Mouse (Mus musculus) cerebellum, adult 8-10 months (tissue): ENCODE measurements around the gene Zcchc7.
"Not testable (repeated sequence)": the region's sequence is repeated elsewhere in the genome, so short reads cannot be mapped to it uniquely, and the experiment has no call there.

Experiments used
- DNase-seq: peaks from one replicate; pipeline ENCODE4 v3.0.0; 2022

Gene Zcchc7

DNA sequence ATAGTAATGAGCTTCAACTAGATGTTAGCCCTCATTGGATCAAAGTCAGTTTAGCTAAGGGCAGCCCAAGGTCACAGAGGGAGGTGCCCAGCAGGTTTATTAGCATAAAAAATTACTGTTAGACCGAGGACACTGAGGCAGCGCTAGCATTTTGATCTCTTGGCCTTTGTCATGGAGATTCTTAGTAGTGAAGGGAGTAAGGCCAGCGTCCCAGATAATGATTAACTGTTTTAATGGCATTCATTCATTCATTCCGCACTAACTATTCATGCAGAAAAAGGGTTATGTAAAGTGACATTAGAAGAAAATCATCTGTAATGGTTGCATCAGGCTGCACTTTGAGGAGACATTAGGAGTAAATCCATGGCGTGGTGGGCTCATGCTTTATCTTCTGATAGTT, 165.2 kb downstream of the Zcchc7 start:
- DNase-seq: no peak

DNA sequence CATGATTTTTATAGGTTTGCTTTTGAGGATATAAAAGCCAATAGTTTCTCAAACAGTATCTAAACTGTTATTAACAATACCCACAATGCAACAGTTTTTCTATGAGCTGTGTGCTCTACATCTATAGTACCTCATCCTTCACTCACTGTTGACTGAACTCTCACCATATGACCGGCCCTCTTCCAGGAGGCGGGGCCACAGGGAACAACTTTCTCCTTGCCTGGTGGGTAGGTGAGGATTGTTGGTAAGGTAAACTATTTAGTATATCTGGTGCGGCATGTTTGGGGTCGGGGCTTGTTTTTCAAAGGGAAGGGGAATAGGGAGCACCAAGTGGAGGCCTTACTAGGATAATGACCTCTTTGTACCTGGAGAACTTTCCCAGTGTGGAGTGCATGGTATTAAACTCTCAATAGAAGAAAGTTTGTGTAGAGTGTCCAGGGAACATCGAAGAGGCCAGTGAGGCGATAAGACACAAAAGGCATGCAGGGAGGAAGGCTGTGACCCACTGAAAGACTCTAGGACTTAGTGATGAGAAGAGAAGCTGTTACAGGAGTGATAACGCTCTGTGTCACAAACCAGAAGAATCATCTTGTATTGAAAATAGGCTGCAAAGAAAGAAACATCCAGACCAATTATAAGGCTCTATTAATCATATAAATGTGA, 166.9 kb downstream of the Zcchc7 start:
- DNase-seq: no peak

DNA sequence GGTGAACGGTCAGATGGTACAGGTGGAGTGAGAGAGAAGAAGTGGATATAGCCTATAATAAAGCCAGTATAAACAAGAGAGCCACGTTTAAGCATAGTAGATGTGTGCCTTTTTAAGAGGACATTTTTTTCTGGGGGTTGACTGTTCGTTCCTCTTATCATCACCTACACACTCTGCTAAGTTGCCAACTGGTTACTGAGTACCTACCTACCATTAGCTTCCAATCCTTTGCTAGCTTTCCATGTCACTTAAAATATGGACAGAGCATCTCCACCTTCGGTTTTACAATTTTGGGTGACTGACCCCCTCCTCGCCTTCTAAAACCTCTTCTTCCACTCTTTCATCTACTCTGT, 167.4 kb downstream of the Zcchc7 start:
- no peak for DNase-seq

DNA sequence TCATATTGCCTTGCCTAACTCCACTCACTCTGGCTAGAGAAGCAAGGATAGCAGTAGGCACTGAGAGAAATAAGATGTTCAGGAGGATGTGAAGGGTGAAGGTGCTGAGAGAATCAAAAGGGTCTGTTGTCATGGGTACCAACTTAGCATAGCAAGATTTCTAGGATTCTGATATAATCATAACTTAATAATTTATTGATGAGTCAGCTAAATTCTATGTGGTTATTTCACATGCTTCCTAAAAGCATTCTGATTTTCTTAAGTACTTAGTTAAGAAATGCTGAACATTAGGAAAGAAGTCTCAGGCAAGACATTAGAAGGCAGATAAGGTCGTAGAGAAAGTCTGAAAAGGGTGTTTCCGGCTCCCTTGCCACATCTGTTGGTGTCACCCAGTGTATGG, 172.3 kb downstream of the Zcchc7 start:
- DNase-seq: no peak

DNA sequence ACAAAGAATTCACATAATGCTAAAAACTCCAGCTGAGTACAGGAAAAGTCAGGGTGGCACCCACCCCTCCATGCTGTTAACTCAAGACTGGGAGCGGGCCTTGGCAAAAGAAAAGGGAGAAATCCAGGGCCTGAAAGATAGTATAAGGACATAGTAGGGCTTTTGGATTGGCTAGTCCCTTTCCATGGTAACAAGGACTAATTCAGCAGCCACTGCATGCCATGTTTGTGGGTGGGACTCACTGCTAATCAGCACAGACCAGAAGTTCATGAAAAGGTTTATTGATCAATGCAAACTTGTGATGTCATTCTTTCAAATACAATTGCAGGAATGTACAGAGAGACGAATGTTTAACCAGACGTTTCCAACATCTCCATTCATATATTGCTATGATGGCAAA, 173.1 kb downstream of the Zcchc7 start:
- no peak for DNase-seq

DNA sequence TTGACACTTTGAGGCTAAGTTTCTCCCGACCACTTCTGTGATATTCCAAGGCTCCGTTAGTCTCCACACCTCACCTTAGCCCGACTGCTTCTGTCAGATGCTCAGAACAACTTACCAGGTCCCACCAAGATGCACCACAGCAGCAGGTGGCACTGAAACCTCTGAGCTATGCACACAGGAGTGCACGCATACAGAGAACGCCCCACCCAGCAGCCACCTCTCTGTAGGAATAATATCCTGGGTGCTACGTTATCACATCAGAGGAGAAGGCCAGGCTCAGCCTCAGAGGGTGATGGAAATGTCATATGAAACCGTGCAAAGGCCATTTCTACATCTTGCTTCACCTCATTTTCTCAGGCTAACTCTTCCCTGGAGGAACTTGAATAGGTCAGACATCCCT, 174.7 kb downstream of the Zcchc7 start:
- no peak for DNase-seq

DNA sequence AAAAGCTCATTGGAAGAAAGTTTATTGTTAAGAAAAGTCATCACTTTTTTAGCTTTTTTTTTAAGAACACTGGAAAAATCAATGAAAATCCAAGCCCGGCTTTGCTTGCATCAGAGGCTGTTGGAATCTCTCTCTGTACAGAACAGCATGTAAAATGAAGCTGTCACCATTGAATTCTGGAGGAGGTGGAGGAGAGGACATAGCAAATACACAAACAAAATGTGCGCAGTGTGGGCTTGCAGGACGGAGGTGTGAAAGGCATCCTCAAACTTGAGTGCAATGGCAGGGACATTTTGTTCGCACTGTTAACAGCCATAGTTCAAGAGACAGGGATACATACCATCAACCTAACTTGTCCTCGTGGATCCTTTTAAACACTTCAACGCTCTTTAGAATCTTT, 176.1 kb downstream of the Zcchc7 start:
- no peak for DNase-seq

DNA sequence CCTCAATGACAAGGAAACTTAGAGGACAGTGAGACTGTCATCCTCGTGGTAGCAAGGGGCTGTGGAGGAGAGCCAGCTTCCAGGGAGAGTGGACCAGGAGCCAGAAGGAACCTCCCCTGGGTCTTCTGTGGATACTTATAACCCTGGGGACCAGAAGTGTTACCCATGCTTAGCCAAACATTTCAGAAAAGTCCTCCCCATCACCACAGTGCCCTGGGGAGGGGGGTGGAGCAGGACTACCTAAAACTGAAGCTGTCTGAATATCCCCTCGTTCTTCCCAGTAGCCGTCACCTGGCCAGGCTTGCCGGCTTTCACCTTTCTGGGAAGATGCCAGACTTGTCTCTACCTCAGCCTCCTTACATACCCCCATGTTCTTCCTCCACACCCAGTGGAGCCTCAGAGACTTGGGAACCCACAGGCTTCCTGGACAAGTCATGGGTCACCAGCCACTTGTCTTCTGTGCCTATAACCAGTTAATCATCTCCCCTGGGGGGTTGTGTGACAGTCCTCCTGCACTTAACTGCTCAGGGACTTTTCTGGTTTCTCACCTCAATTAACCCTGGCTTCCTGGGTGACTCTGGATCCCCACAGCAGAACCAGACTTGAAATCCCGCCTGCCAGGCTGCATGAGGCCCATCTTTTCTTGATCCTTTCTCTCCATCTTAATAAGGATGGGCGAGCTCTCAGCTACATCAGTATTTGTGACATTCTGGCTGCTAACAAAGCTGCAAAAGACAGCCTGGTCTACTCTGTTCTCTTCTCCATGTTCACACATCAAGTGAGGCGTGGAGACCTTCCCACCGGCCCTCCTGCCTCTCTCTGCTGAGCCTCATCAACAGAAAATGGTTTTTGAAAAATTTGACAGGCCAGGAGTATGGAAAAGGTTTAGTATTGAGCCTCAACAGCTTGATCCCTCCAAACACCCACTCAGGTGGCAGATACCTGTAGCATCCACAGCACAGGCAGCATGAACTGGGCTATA, 183.0 kb downstream of the Zcchc7 start:
- no peak for DNase-seq

DNA sequence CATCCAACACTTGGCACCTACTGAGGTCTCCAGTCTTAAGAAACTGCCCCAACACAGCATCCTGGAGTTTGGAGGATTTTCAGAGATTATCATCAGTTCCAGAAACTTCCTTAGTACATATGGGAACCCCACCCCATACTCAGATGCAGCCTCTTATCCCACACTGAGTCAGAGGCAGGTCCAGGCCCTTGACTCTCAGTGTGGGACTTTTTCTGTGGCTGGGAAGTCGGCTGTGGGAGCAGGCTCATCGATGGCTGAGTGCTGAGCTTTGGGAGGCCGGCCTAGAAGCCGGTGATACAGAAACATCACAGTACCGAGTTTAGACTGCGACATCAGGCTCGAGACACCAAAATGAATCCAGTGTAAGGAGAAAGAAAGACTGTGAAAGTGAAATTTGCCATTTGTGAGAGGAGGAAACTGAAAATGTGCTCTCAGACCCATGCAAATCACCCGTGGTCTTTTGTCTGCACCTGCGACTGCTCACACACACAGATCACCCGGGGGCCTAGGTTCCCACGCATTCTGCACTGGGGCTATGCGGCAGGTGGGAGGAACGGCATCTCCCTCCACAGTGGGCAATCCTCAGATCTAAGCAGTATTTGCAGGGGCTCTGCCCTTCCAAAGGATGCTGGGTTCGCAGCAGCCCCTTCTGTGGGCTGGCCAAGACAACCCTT, 184.0 kb downstream of the Zcchc7 start:
- no peak for DNase-seq

DNA sequence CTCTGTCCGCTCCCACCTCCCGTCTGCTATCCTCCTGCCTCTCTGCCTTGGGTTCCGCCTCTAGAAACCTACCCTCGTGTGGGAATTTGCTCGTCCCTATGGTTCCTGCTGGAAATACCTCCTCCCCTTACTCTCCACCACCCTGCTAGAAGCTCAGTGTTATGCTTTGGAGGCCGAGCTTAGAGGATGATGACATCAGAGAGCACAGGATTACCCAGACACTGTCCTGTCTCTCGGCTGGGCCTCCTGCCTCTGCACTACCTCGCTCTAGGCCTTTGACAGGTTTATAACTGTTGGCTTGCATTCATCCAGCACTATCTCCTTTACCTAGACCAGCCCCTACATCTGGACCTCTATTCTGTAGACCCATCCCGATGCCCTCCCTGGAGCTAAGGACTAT, 184.6 kb downstream of the Zcchc7 start:
- DNase-seq: no peak

DNA sequence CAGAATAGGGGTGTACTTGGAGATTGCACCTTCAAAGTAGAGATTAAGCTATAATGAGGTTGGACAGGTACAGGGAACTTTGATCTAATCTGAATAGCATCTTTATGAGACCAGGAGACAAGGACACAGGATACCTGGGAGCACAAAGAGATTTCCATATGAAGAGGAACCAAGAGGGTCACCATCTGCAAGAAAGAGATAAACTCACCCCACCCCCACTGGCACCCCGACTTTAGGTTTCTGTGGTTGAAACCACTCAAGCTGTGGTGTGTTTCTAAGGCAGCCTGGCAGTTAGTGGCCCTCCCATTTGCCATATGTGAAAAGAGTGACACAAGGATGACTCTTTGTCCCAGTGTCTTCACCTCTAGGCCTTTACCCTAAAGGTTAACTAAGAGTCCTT, 186.6 kb downstream of the Zcchc7 start:
- DNase-seq: no peak

DNA sequence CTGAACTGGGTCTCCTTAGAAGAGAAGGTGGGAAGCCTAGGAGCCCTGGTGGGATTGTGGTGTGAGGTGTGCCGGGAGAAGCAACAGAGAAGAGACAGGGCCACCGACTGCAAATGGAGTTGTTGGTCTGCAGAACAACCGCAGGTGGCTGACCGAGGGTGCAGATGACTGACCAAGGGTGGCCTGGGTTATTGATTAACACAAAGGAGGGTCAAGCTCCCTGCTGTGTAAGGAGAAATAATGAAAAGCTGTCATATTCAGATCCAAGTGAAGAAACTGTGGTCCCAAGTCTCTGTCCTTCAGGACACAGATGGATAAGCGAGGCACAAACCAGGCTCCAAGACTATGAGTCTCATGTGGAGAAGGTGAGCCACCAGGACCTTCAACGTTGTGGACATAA, 187.8 kb downstream of the Zcchc7 start:
- no peak for DNase-seq

DNA sequence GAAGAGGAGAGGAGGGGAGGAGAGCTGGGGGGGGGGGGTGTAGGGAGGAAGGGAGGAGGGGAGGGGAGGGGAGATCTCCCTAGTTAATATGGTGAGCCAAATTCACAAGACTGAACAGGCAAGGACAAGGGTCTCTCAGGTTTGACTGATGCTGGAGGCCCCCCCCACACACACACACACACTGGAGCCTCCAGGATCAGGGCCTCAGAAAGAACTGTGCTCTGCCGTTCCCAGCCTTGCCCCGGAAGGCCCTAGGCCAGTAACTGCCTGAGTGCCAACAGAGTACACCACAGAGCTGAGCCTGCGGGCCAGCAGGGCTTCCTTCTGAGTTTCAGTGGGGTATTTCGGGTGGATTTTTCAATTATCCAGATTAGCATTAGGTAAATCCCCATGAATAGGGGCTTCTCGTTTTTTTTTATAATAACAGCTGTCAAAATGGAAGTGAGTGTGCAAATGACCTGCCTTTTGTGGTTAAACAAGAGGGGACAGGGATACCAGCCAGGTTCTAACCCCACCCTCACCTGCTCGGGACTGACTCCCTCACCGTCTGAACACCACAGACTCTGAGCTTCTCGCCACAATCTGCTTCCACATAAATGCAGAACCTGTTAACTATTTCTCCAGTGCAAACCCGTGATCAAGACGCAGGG, 188.9 kb downstream of the Zcchc7 start:
- no peak for DNase-seq

DNA sequence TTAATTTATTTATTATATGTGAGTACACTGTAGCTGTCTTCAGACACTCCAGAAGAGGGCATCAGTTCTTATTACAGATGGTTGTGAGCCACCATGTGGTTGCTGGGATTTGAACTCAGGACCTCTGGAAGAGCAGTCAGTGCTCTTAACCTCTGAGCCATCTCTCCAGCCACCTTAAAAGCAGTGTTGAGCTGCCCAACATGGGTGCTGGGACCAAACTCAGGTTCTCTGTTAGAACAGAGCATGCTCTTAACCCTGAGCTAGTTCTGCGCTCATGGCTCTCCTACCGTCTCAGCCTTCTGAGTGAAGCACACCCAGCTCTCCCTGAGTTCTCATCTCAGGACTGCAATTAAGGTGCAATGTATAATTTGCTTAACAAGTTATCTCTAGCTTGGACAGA, 190.4 kb downstream of the Zcchc7 start:
- not testable (repeated sequence) for DNase-seq

DNA sequence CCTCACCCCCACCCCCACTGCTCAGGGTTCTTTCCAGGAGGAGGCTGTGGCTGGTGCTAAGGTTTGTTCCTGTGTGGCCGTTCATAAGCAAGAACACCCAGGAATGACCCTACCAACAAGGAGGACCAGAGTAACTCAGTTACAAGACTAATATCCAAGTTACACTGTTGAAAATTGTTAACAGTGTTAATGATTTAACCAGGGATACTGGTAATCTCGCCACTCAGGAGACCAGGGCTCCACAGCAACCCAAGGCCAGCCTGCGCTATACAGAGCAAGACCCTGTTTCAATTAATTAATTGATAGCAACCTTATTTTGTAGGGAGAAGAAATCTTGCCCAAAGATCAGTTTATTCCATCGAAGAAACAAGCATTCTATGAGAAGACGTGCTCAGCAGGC, 191.8 kb downstream of the Zcchc7 start:
- DNase-seq: no peak

DNA sequence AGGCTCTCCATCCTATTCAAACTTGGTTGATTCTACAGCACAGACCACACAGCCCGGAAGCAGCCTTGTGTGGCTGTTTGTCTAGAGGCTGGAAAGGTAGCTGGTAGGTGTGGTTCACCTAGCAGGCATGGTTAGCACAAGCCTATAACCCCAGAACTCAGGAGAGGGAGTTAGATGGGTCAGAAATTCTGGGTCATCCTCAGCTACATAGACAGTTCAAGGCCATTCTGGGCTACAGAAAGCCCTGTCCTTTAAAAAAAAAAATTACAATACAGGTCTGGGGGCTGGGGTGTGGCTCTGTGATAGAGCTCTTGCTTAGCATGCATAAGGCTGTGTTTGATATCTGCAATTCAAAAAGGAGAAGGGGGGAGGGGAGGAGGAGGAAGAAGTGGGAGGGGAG, 192.6 kb downstream of the Zcchc7 start:
- DNase-seq: no peak

DNA sequence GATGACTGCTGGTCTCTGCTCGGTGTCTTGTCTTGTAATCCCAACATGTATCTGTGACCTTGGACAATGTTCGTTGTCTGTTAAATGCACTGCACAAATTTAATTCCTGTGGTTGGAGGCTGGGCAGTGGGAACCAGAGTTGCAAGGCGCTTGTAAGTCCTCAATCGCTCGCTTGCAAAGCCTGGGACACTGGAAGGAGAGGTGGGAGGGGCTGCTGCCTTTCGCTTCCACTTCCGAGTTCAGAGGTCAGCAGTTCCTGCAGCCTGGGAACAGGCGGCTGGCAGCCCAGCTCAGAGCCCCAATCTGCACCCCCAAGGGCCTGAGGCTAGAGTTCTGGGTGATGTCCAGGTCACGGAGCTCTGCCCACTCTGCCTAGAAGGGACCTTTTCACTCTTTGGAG, 197.4 kb downstream of the Zcchc7 start:
- no peak for DNase-seq

DNA sequence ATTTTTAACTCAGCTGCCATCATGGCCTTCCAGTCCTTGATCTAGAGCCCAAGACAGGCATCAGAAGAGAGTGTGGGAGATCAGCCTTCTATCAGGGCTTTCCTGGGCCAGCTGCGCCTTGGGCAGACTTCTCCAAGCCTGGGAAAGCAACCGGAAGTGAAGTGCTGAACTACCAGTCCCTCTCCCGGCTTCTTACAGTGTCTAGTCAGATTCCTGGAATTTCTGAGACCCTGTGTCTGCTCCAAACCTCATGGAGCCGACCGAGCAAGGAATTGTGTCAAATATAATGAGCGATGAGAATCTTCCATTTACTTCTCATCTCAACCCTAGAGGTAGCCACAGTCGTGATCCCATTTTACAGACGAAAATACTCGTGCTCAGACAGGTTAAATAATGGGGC, 203.1 kb downstream of the Zcchc7 start:
- DNase-seq: no peak

DNA sequence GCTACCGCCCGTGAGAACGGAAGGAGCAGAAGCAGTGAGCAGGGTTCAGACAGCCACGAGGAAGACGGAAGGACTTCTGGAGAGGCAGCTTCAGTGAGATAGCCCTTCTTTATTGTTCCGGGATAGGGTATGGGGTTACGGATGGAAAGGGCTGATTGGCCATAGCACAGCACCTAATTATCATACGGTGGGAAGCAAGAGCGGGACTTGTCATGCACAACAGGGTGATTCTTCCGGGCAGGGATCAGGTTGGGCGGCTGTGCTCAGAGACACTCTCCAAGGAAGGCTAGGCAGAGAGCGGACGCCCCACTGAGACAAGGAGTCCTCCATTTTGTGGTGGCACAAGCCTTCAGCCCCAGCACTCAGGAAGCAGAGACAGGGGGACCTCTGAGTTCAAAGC, 203.5 kb downstream of the Zcchc7 start:
- no peak for DNase-seq

DNA sequence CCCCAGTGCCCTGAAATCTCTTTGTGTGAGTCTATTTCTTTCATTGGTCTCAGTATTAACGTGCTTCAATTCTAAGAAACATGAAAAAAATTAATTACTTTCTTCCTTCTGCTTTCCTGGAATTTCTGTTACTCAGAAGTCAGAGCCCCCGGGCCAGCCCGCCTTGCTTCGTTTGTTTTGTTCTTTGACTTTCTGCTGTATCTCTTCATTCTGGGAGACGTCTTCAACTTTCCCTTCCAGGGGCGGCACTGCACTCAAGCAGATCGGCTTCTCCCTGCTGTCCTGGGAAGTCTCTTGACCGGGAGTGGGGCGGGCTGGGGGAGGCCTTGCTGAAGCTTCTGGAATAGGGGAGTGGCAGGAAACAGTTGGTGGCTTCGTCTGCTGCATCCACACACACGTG, 207.5 kb downstream of the Zcchc7 start:
- no peak for DNase-seq

DNA sequence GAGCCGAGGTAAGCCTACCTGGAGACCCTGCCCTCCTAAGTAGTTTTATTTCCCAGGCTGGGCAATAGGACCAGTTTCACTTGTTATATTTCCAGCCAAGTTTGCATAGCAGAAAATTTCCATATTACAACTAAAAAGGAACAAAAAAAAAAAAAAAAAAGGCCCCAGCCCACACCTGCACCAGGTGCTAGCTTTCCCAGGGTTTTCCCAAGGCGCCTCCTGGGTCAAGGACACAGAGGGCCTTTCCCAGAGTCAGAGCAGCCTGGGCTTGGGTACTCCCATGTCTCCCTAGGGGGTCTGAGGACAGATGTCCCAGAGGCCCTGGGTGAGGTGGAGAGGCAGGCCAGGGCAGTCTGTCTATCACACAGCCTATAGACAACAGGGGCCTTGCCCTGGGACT, 209.5 kb downstream of the Zcchc7 start:
- DNase-seq: no peak

DNA sequence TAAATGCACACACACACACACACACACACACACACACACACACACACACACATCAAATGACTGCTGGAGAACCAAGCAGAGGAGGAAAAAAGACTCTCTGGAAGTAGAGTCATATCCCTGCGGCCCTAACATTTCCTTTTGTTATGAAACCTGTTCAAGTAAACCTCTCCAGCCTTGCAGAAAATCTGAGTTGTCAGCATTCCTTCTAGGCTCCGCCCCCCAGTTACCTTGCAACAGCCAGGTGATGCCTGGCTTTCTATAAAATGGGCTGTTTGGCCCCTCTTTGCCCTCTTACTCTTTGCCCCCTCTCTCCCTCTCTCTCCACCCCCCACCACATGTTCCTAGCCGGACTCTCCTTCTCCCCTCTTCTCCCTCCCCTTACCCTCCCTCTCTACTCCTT, 210.1 kb downstream of the Zcchc7 start:
- DNase-seq: no peak

DNA sequence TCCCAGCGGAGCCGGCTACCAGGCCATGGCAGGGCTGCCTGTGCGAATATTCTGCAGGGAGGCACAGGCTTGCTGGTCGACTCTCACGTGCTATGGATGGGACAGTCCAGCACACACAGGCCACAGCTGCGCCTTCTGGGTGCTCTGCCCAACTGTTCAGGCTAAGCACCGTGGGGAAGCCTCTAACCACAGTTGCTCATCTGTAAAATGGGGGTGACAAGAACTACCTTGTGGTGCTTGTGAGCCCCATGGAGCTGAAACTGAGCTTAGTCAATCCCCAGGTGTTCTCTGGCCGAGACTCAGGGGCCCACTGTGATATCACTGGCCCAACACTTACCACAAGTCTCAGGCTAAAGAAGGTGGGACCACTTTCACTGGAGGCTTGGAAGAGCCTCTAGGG, 211.7 kb downstream of the Zcchc7 start:
- no peak for DNase-seq

DNA sequence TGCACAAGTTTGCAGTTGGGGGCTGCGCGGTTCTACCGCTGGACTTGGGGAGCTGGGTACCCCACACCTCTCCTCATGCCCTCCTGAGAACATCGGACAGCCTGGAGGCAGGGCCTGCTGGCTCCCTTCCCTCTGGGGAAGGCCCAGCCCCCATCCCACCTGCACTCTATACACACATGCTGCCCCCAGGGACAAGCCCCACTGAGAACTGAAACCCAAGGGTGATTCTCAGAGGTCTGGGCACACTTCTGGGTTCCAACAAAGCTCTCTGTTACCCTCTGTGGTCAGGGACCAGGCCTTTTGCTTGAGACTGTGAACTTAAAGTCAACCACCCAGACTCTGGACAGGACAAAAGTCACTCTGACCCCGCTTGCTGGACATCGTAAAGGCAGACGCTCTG, 214.4 kb downstream of the Zcchc7 start:
- DNase-seq: no peak
